Mouse (Mus musculus): ENCODE measurements around the gene Nmur1.

DNA sequence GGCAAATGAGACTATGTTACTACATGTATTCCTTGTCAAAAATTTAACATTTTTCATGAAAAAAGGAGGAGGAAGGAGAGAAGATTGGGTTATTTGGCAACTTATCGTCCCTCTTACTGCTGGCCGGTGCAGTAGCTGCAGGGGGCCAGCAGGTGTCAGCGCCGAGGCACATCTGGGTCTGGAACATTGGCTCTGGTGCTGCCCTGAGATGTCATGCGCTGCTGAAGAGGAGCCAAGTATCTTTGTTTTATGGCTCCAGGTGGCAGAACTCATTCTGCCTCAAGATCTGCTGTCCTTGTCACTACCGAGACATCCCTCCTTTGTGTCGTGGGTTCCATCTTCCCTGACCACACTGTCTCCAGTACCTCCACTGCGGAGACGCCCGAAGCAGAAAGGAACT, 54.0 kb downstream of the Nmur1 start:
- TF ChIP-seq CTCF (IDR thresholded peaks at IDR 0.05; ENCODE audit: control insufficient read depth, insufficient read depth, insufficient read length), result peak; percentile 78
- no peak for TF ChIP-seq USF1 (IDR thresholded peaks at IDR 0.05; ENCODE audit: low read depth)
- no peak for TF ChIP-seq CEBPB (IDR thresholded peaks at IDR 0.05; ENCODE audit: low read depth)
- TF ChIP-seq MYOD1 (IDR thresholded peaks at IDR 0.05; ENCODE audit: control insufficient read depth, insufficient read length, low read depth), result no peak
- TF ChIP-seq MAX (IDR thresholded peaks at IDR 0.05), result no peak
